Mouse (Mus musculus): ENCODE data around the gene Bnip1. TPM values are rescaled to one million over a fixed set of nuclear protein-coding genes. Genes with fewer than 3 reads are reported as not detected.

Bnip1 gene
- polyA plus RNA-seq, 1 experiment from 2014 or later: 14.5 TPM

DNA sequence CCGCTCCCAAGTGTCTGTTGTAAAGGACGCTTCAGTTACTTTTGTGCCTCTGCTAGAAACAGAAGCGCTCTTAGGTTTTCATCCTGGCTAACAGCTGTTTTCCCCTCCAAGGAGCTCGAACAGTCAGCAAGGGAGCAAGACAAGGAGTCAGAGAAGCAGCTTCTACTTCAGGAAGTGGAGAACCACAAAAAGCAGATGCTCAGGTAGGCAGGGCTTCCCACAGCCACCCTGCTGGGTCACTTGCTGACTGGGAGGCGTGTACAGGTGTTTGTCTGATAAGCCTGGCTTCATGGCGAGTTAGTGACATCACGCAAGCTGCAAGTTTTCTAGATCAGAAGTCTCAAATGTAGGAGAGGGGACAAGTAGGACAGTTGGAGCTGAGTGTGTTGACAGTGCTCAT lies 5.7 kb downstream of the Bnip1 start:
- 91% methylated on average over 7 of the region's 7 CpGs for WGBS (ENCODE audit: missing documents)
- H3K36me3 ChIP-seq (ENCODE audit: inconsistent target): peaks cover 68% of the 10 kb centered on the region; the same call in 1 of the 2 replicates

GRCm38 (mm10) chr17:26788986-26789385 lies 8.1 kb downstream of the Bnip1 start:
- 96% methylated on average over 8 of the region's 8 CpGs for WGBS (ENCODE audit: missing documents)
- Histone ChIP-seq H3K4me3 (ENCODE audit: inconsistent target) (no peak overlapping the region), H3K36me3 (ENCODE audit: inconsistent target) (peaks cover 75% of the 10 kb centered on the region; the same call in 1 of the 2 replicates), H3K79me2 (ENCODE audit: inconsistent target) (no peaks in the 10 kb centered on the region), H3K27ac (no peak overlapping the region)

More for the DNA sequence above, 5.7 kb downstream of the Bnip1 start:
- H3K4me3 ChIP-seq (ENCODE audit: inconsistent target): no peak overlapping the region
- H3K27ac ChIP-seq: no peak overlapping the region
- peaks cover 2% of the 10 kb centered on the region; the same call in 1 of the 2 replicates for H3K79me2 ChIP-seq (ENCODE audit: inconsistent target)

- Histone ChIP-seq H3K79me2 (ENCODE audit: inconsistent target) (no peaks in the 10 kb centered on the region), H3K4me3 (ENCODE audit: inconsistent target) (no peak overlapping the region), H3K27ac (no peak overlapping the region), H3K36me3 (ENCODE audit: inconsistent target) (peaks cover 68% of the 10 kb centered on the region; the same call in 1 of the 2 replicates)
- 92% methylated on average over 8 of the region's 8 CpGs for WGBS (ENCODE audit: missing documents)
Measured at GRCm38 (mm10) chr17:26789460-26790268, 8.8 kb downstream of the Bnip1 start.

GRCm38 (mm10) chr17:26790269-26791214 lies 9.7 kb downstream of the Bnip1 start:
- Histone ChIP-seq H3K36me3 (ENCODE audit: inconsistent target) (peaks cover 61% of the 10 kb centered on the region; the same call in 1 of the 2 replicates), H3K27ac (no peak overlapping the region), H3K4me3 (ENCODE audit: inconsistent target) (no peak overlapping the region), H3K79me2 (ENCODE audit: inconsistent target) (no peaks in the 10 kb centered on the region)
- 81% methylated on average over 11 of the region's 11 CpGs for WGBS (ENCODE audit: missing documents)

DNA sequence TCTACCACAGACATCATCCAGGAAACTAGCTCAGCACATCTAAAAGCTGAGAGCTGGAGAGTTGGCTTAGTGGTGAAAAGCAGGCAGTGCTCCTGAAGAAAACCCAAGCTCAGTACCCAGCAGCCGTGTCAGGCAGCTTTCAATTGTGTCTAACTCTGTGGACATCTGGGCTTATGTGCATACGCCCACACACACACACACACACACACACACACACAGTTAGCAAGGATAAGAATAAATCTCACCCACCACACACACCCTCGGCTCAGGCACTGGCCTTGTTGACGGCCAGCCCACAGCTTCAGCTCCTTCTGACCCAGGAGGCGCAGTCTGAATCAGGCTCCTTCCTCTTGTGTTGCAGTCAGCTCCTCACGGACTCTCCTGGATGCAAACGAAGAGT lies 10.7 kb downstream of the Bnip1 start:
- WGBS (ENCODE audit: missing documents): 97% methylated on average over 7 of the region's 7 CpGs
- Histone ChIP-seq H3K4me3 (ENCODE audit: inconsistent target) (no peak overlapping the region), H3K79me2 (ENCODE audit: inconsistent target) (no peaks in the 10 kb centered on the region), H3K36me3 (ENCODE audit: inconsistent target) (peaks cover 55% of the 10 kb centered on the region; the same call in 1 of the 2 replicates), H3K27ac (no peak overlapping the region)

DNA sequence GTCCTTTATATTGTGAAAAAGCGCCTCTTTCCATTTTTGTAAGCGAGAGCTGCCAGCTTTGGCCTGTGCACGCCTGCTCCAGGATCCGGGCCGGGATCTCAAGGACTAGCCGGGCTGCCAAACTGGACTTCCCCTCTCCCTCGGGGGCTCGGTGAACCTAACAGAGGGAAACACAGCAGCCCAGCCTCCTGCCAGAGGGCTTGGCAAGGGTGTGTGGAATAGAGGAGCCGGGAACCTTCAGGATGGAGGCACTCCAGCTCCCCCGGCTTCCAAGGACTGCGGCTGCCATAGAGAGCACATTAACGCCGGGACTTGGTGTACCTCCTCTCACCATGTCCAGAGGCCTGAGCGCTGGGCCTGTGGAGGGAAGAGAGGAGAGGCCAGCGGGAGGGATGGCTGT lies 11.2 kb downstream of the Bnip1 start:
- Histone ChIP-seq H3K4me3 (ENCODE audit: inconsistent target) (no peak overlapping the region), H3K27ac (no peak overlapping the region), H3K36me3 (ENCODE audit: inconsistent target) (peaks cover 52% of the 10 kb centered on the region; the same call in 1 of the 2 replicates), H3K79me2 (ENCODE audit: inconsistent target) (no peaks in the 10 kb centered on the region)
- 93% methylated on average over 14 of the region's 15 CpGs for whole genome bisulfite sequencing (ENCODE audit: missing documents)

- no peak overlapping the region for H3K4me3 ChIP-seq (ENCODE audit: inconsistent target)
- H3K27ac ChIP-seq: no peak overlapping the region
- H3K36me3 ChIP-seq (ENCODE audit: inconsistent target): peaks cover 48% of the 10 kb centered on the region; the same call in 1 of the 2 replicates
- no peaks in the 10 kb centered on the region for H3K79me2 ChIP-seq (ENCODE audit: inconsistent target)
- 71% methylated on average over 5 of the region's 5 CpGs for WGBS (ENCODE audit: missing documents)
Measured at GRCm38 (mm10) chr17:26793068-26793765, 12.4 kb downstream of the Bnip1 start.

- peaks cover 32% of the 10 kb centered on the region; the same call in 1 of the 2 replicates for H3K36me3 ChIP-seq (ENCODE audit: inconsistent target)
- no peak overlapping the region for H3K27ac ChIP-seq
- 29% methylated on average over 3 of the region's 3 CpGs for WGBS (ENCODE audit: missing documents)
- H3K4me3 ChIP-seq (ENCODE audit: inconsistent target): no peak overlapping the region
- no peaks in the 10 kb centered on the region for H3K79me2 ChIP-seq (ENCODE audit: inconsistent target)
Measured at GRCm38 (mm10) chr17:26794744-26795143, 13.9 kb downstream of the Bnip1 start.

DNA sequence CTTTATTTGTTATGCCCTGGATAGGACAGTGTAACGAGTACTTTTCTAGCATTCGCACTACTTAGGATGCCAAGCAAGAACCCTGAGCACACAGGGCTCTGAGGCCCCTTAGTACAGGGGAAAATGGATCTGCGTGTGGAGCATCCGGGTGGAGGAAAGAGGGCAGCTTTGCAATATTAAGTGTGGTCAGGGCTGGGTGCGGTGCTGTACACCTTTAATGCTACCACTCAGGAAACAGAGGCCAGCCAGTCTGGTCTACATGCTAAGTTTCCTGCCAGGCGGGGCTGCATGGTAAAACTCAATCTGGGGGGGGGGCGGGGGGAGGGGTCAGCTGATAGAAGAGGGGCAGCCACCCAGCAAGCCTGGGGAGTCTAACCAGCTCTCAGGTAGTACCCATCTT lies 14.5 kb downstream of the Bnip1 start:
- H3K27ac ChIP-seq: no peak overlapping the region
- no peak overlapping the region for H3K4me3 ChIP-seq (ENCODE audit: inconsistent target)
- peaks cover 26% of the 10 kb centered on the region; the same call in 1 of the 2 replicates for H3K36me3 ChIP-seq (ENCODE audit: inconsistent target)
- no peaks in the 10 kb centered on the region for H3K79me2 ChIP-seq (ENCODE audit: inconsistent target)
- WGBS (ENCODE audit: missing documents): 60% methylated on average over 7 of the region's 7 CpGs

GRCm38 (mm10) chr17:26797379-26798128 lies 16.7 kb downstream of the Bnip1 start:
- no peak overlapping the region for H3K4me3 ChIP-seq (ENCODE audit: inconsistent target)
- 77% methylated on average over 6 of the region's 6 CpGs for WGBS (ENCODE audit: missing documents)
- peaks cover 4% of the 10 kb centered on the region; the same call in 1 of the 2 replicates for H3K36me3 ChIP-seq (ENCODE audit: inconsistent target)
- no peaks in the 10 kb centered on the region for H3K79me2 ChIP-seq (ENCODE audit: inconsistent target)
- H3K27ac ChIP-seq: no peak overlapping the region

DNA sequence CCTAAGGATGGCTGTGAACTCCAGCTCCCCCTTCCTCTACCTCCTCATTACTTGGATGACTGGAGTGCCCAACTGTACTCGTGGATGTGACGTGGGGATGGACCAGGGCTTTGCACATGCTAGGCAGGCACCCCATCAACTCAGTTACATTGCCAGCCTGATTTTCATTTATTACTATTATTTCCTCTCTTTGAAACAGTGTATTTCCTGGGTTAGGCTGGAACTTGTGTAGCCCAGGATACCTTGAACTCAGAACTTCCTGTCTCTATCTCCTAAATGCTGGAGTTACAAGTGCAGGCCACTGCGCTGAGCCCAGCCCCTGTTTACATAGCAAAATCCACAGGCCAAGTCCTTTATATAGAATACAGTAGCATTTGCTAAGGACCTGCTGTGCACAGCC lies 22.0 kb downstream of the Bnip1 start:
- Histone ChIP-seq H3K4me3 (ENCODE audit: inconsistent target) (no peak overlapping the region), H3K79me2 (ENCODE audit: inconsistent target) (no peaks in the 10 kb centered on the region), H3K36me3 (ENCODE audit: inconsistent target) (no peaks in the 10 kb centered on the region), H3K27ac (no peak overlapping the region)
- WGBS (ENCODE audit: missing documents): 93% methylated on average over 3 of the region's 3 CpGs

- Histone ChIP-seq H3K79me2 (ENCODE audit: inconsistent target) (no peaks in the 10 kb centered on the region), H3K4me3 (ENCODE audit: inconsistent target) (no peak overlapping the region), H3K36me3 (ENCODE audit: inconsistent target) (no peaks in the 10 kb centered on the region), H3K27ac (no peak overlapping the region)
- 66% methylated on average over 2 of the region's 2 CpGs for WGBS (ENCODE audit: missing documents)
Measured at GRCm38 (mm10) chr17:26812607-26813006, 31.7 kb downstream of the Bnip1 start.

DNA sequence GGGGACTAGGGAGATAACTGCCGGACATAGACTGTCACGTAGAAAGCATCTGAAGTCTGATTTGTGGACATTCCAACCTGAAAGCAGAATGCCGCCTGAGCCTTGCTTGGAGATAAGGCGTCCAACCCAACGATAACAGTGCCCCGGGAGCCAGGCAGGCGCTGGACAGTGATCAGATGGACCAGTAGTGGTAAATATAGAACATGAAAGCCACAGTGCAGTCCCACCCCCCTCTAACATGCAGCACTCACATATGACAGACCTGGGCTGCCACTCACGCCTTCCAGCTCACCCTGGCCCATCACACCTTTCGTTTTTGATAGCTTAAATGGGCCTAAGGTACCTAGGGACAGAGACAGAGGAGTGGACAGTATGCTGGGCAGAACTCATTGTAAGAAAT lies 32.6 kb downstream of the Bnip1 start:
- H3K79me2 ChIP-seq (ENCODE audit: inconsistent target): no peaks in the 10 kb centered on the region
- no peak overlapping the region for H3K27ac ChIP-seq
- WGBS (ENCODE audit: missing documents): 92% methylated on average over 9 of the region's 9 CpGs
- no peak overlapping the region for H3K4me3 ChIP-seq (ENCODE audit: inconsistent target)
- no peaks in the 10 kb centered on the region for H3K36me3 ChIP-seq (ENCODE audit: inconsistent target)
